Mouse (Mus musculus): Measurements from ENCODE around the gene H13. TPM values are rescaled to one million over a fixed set of nuclear protein-coding genes. Genes with fewer than 3 reads are reported as not detected.

The H13 gene
- 74.3 and 79.3 TPM in 2 replicates for polyA plus RNA-seq (2021; fragmentation: Nextera tagmentation)
- long read RNA-seq, experiment 1, full-length matches to known transcripts, result 124 of 147 reads
- long read RNA-seq, experiment 1, partial matches to known transcripts, result 13 of 147 reads
- long read RNA-seq, experiment 1, other reads (novel, unspliced or antisense), result 10 of 147 reads
- long read RNA-seq, experiment 2, full-length matches to known transcripts, result 514 of 570 reads
- long read RNA-seq, experiment 2, partial matches to known transcripts, result 9 of 570 reads
- long read RNA-seq, experiment 2, other reads (novel, unspliced or antisense), result 47 of 570 reads

DNA sequence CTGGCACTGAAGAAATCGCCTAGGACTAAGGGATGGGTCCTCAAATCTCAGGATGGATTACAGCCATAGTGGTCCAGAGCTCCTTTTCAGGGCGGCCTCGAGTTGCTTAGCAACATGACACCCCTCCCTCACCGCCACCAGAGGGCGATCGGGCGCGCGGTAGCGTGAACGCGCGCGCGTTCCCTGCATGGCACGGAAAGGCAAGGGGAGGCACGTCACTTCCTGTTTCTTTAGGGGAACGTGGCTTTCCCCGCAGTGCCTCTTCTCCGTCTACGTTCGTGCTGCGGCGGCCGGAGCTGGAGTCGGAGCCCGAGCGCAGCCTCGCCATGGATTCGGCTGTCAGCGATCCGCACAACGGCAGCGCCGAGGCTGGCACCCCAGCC is at the start of gene H13:
Gene H13 (plus strand): TSS at position 206 of the 383 bp plus-strand sequence.

DNA sequence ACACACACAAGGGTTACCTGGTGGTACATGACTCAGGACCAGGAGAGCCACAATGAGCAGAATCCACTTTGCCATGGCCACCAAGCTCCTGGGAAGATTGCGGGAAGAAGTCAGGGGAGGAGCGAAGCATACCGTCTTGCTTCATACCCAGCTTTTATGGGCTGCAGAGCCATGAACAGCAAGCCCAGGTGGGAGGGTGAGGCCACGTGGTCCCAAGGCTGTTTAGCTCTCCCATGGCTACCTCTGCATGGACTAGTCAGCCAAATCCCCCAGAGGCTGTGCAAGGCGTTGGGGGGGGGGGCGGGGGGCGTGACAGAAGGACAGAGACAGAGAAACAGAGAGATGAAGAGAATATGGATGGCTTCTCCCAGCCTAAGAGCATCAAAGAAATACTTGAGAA is 46.3 kb upstream of the H13 start, which contains the start of gene Defb25:
Gene Defb25 (minus strand): TSS at position 101 of the 400 bp plus-strand sequence.

DNA sequence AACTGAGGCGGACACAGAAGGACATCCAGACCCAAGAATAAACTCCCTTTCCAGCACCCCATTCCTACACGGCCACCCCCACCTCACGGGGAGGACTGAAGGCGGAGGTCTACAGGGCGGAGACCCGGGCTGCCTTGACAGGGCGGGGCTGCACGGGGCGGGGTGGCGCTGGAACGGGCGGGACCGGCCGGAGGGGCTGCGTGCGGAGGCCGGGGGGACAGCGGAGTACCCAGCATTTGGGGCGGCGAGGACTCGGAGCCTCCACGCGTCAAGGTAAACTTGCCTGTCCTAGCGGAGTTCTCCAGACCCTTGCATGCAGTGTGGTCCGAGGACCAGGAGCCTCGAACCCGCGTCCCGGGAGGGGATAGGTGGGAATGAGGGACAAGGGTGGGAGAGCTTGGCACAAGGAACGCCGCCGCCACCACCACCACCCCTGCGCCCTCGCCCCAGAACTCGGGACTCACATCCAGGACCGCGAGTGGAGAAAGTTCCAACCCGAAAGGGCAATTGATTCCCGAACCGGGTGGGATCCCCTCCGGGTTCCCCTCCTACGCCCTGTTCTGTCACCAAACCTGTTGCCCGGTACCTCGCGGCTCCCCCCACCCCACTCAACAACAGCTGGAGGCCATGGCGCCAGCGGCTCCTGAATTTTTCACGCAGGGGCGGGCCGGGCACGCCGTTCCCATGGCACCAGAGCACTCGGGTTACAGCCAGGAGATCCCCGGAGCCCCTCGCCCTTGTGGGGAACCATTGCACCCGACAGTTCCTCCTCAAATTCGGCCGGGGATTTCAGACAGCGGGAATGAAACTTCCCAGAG is 42.3 kb upstream of the H13 start, which contains the start of gene Rem1:
Gene Rem1 (plus strand): TSS at position 178 of the 818 bp plus-strand sequence.

DNA sequence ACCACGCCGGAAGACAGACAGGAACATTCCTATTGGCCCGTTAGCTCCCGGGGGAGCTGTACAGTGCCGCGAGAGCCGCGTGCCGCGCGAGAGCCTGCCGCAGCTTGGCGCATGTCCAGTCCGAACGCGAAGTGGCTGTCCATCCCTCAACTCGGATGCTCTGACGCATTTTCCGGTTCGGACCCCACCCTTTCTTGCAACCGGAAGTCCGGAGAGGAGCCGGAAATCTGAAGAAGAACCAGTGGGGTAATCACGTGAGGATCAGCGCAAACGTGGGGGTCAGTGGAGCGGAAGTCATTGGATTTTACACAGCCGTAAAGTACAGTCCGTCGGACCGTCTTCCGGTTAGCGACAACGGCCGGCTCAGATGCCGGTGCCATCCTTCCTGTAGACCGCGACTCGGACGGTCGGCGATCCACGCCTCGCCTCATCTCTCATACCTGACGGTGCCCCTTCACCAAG is 17.6 kb downstream of the H13 start, which contains the start of gene Mcts2:
Gene Mcts2 (plus strand): TSS at position 230 of the 462 bp plus-strand sequence.

DNA sequence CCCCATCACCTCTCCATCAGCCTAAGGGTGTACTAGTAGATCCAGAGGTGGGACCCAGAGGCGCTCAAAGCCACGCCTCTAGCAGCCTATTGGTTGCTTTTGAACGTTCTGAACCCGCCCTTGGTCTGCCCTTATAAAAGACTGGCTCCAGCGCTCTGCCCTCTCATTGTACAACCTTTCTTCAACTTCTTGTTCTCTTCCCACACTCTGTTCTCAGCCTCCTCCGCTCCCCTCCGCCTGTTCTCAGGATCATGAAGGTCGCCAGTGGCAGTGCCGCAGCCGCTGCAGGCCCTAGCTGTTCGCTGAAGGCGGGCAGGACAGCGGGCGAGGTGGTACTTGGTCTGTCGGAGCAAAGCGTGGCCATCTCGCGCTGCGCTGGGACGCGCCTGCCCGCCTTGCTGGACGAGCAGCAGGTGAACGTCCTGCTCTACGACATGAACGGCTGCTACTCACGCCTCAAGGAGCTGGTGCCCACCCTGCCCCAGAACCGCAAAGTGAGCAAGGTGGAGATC is 66.9 kb downstream of the H13 start, which contains the start of gene Id1:
Gene Id1 (plus strand): TSS at position 162 of the 512 bp plus-strand sequence.

DNA sequence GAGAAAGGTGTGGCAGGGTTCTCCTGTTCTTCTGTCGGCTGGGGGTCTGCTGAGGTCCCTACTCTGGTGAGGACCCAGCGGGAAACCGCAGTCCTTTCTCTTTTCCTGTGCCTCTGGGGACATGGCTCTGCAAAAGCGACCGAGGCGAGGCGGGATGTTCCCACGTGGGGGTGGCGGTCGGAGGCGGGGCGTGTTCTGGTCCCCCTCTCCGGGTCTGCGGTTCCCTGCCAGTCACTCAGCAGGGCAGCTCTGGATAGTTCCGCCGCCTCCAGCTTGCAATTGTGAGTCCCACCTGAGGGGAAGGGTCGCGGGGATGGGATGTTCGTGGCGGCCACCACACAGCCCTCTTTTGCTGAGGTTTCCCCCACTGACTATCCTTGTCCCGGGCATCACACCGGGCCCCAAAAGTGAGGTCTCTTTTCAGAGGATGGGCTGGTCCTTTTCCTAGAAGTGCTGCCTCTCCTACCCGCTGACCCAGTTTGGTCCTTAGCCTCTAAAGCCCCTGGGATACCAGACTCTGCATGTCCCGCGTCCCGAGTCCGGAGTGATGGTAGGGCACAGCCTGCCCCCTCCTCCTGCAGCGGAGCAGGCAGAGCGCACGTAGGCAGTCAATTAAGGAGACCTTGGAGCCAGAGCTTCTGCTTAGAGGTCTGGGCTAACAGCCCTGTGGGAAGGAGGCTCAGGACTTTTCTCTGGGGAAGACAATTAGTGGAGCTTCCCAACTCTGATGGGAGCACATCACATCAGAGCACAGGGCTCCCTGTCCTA is 84.9 kb downstream of the H13 start, which contains the start of gene Cox4i2:
Gene Cox4i2 (plus strand): TSS at position 230 of the 768 bp plus-strand sequence.

Other genes starting within 250 kb of the H13 start
- not detected in 2 replicates for gene Defb23, start 204.8 kb upstream of the H13 start, polyA plus RNA-seq (2021; fragmentation: Nextera tagmentation)
- gene Defb20, start 192.4 kb upstream of the H13 start, polyA plus RNA-seq (2021; fragmentation: Nextera tagmentation), result not detected in 2 replicates
- gene Defb22, start 179.3 kb upstream of the H13 start, polyA plus RNA-seq (2021; fragmentation: Nextera tagmentation), result not detected in 2 replicates
- not detected in 2 replicates for gene Defb26, start 157.8 kb upstream of the H13 start, polyA plus RNA-seq (2021; fragmentation: Nextera tagmentation)
- not detected in 2 replicates for gene Defb28, start 151.2 kb upstream of the H13 start, polyA plus RNA-seq (2021; fragmentation: Nextera tagmentation)
- not detected in 2 replicates for gene Defb29, start 129.4 kb upstream of the H13 start, polyA plus RNA-seq (2021; fragmentation: Nextera tagmentation)
- not detected in 2 replicates for gene Gm17416, start 100.1 kb upstream of the H13 start, polyA plus RNA-seq (2021; fragmentation: Nextera tagmentation)
- gene Defb21, start 96.7 kb upstream of the H13 start, polyA plus RNA-seq (2021; fragmentation: Nextera tagmentation), result not detected in 2 replicates
- gene Defb19, start 89.1 kb upstream of the H13 start, polyA plus RNA-seq (2021; fragmentation: Nextera tagmentation), result not detected in 2 replicates
- gene Defb45, start 70.1 kb upstream of the H13 start, polyA plus RNA-seq (2021; fragmentation: Nextera tagmentation), result not detected in 2 replicates
- gene Defb36, start 65.1 kb upstream of the H13 start, polyA plus RNA-seq (2021; fragmentation: Nextera tagmentation), result not detected in 2 replicates
- gene Defb25, start 46.4 kb upstream of the H13 start, polyA plus RNA-seq (2021; fragmentation: Nextera tagmentation), result 1.4 TPM in 1 of 2 replicates, not detected in the other
- 0.35 and 0.44 TPM in 2 replicates for gene Rem1, start 42.5 kb upstream of the H13 start, polyA plus RNA-seq (2021; fragmentation: Nextera tagmentation)
- 21.8 and 22.0 TPM in 2 replicates for gene Mcts2, start 17.6 kb downstream of the H13 start, polyA plus RNA-seq (2021; fragmentation: Nextera tagmentation)
- gene Id1, start 66.8 kb downstream of the H13 start, polyA plus RNA-seq (2021; fragmentation: Nextera tagmentation), result 15.1 and 16.2 TPM in 2 replicates
- gene Cox4i2, start 84.7 kb downstream of the H13 start, polyA plus RNA-seq (2021; fragmentation: Nextera tagmentation), result 2.6 and 3.0 TPM in 2 replicates
- 156 and 180 TPM in 2 replicates for gene Bcl2l1, start 162.3 kb downstream of the H13 start, polyA plus RNA-seq (2021; fragmentation: Nextera tagmentation)
- gene Tpx2, start 178.5 kb downstream of the H13 start, polyA plus RNA-seq (2021; fragmentation: Nextera tagmentation), result 0.50 and 0.72 TPM in 2 replicates
- not detected in 2 replicates for gene Mylk2, start 241.9 kb downstream of the H13 start, polyA plus RNA-seq (2021; fragmentation: Nextera tagmentation)

Data from layer of hippocampus, adult 6 months (tissue).